Mouse (Mus musculus) adrenal gland, adult (tissue): ENCODE data around the gene Anxa6.

Experiments used
- DNase-seq, 2 experiments: peaks; one replicate each; pipeline ENCODE4 v3.0.0; 2022 to 2023; ENCODE audit warnings: low spot score in 1 of 2; ENCODE audit not compliant: inconsistent age in 2 of 2

Gene Anxa6

GRCm38 (mm10) chr11:55033040-55033660 is at the start of gene Anxa6:
Anxa6 (minus strand) TSS chr11:55033445.
- peak; percentile 90 to 96 for DNase-seq

GRCm38 (mm10) chr11:55081206-55081605 is 48.0 kb upstream of the Anxa6 start:
- DNase-seq, result peak; percentile 47 to 81

GRCm38 (mm10) chr11:55079180-55079579 is 45.9 kb upstream of the Anxa6 start:
- DNase-seq, result peak in 1 of 2 experiments; percentile 53

GRCm38 (mm10) chr11:55078502-55078901 is 45.3 kb upstream of the Anxa6 start:
- peak in 1 of 2 experiments; percentile 58 for DNase-seq

- peak; percentile 81 to 93 for DNase-seq
Observed at GRCm38 (mm10) chr11:55077331-55078231, 44.3 kb upstream of the Anxa6 start, which contains the start of gene Ccdc69. Ccdc69 (minus strand) TSS chr11:55078131.

GRCm38 (mm10) chr11:55076234-55076633 is 43.0 kb upstream of the Anxa6 start:
- DNase-seq, result no peak

- peak in 1 of 2 experiments; percentile 66 for DNase-seq
Observed at GRCm38 (mm10) chr11:55075602-55076001, 42.4 kb upstream of the Anxa6 start.

GRCm38 (mm10) chr11:55073191-55073590 is 39.9 kb upstream of the Anxa6 start:
- DNase-seq, result no peak

GRCm38 (mm10) chr11:55072467-55072866 is 39.2 kb upstream of the Anxa6 start:
- no peak for DNase-seq

GRCm38 (mm10) chr11:55071344-55071743 is 38.1 kb upstream of the Anxa6 start:
- DNase-seq, result no peak

- peak in 1 of 2 experiments; percentile 44 for DNase-seq
Observed at GRCm38 (mm10) chr11:55069023-55069422, 35.8 kb upstream of the Anxa6 start.

GRCm38 (mm10) chr11:55066921-55067320 is 33.7 kb upstream of the Anxa6 start:
- DNase-seq, result no peak

- peak; percentile 57 to 72 for DNase-seq
Observed at GRCm38 (mm10) chr11:55062856-55063255, 29.6 kb upstream of the Anxa6 start.

- no peak for DNase-seq
Observed at GRCm38 (mm10) chr11:55060802-55061201, 27.6 kb upstream of the Anxa6 start.

GRCm38 (mm10) chr11:55057511-55057910 is 24.3 kb upstream of the Anxa6 start:
- DNase-seq, result no peak

- DNase-seq, result peak in 1 of 2 experiments; percentile 60
Observed at GRCm38 (mm10) chr11:55050837-55051510, 17.7 kb upstream of the Anxa6 start.

- DNase-seq, result peak; percentile 71 to 86
Observed at GRCm38 (mm10) chr11:55046600-55046999, 13.4 kb upstream of the Anxa6 start.

GRCm38 (mm10) chr11:55041348-55041747 is 8.1 kb upstream of the Anxa6 start:
- DNase-seq, result peak in 1 of 2 experiments; percentile 60

- peak; percentile 82 to 94 for DNase-seq
Observed at GRCm38 (mm10) chr11:55039591-55039990, 6.3 kb upstream of the Anxa6 start.

GRCm38 (mm10) chr11:55036601-55037000 is 3.4 kb upstream of the Anxa6 start:
- DNase-seq, result no peak

- DNase-seq, result no peak
Observed at GRCm38 (mm10) chr11:55032286-55032685, 959 bp downstream of the Anxa6 start.

- no peak for DNase-seq
Observed at GRCm38 (mm10) chr11:55031991-55032280, 1.3 kb downstream of the Anxa6 start.
